Mouse (Mus musculus): Measurements from ENCODE around the gene Cab39l. TPM values are rescaled to one million over a fixed set of nuclear protein-coding genes. Genes with fewer than 3 reads are reported as not detected.
"Not testable (repeated sequence)": the region's sequence is repeated elsewhere in the genome, so short reads cannot be mapped to it uniquely, and the experiment has no call there.

The Cab39l gene
- polyA plus RNA-seq, 1 experiment from 2014 or later = 22.7 TPM

DNA sequence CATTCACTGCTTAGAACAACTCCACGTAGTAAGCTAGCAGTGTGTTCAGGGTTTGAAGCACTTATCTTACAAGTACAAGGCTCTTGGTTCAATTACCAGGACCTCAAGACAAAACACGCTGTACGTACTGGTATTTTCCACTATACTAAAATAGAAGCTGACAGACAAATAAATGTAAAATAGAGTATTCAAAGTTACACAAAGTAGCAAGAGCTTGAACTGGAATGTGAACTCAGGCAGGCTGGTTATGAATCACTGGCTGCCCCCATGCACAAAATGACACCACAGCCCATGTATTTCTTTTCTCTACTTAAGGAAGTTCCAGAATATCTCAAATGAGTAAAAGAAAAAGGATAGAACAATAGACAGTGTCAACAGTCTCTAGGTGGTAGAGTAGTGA, 154.2 kb downstream of the Cab39l start:
- Histone ChIP-seq H3K9me3 (no peaks in the 10 kb centered on the region), H3K4me1 (peaks cover 16% of the 10 kb centered on the region), H3K36me3 (peaks cover 16% of the 10 kb centered on the region), H3K27me3 (no peaks in the 10 kb centered on the region), H3K27ac (replicated peaks) (no peak overlapping the region), H3K4me2 (replicated peaks) (no peak overlapping the region), H3K4me3 (no peak overlapping the region), H3K9ac (replicated peaks) (no peak overlapping the region)
- ATAC-seq (replicated peaks) = no peak
- 90% methylated on average over 3 of the region's 3 CpGs for WGBS

DNA sequence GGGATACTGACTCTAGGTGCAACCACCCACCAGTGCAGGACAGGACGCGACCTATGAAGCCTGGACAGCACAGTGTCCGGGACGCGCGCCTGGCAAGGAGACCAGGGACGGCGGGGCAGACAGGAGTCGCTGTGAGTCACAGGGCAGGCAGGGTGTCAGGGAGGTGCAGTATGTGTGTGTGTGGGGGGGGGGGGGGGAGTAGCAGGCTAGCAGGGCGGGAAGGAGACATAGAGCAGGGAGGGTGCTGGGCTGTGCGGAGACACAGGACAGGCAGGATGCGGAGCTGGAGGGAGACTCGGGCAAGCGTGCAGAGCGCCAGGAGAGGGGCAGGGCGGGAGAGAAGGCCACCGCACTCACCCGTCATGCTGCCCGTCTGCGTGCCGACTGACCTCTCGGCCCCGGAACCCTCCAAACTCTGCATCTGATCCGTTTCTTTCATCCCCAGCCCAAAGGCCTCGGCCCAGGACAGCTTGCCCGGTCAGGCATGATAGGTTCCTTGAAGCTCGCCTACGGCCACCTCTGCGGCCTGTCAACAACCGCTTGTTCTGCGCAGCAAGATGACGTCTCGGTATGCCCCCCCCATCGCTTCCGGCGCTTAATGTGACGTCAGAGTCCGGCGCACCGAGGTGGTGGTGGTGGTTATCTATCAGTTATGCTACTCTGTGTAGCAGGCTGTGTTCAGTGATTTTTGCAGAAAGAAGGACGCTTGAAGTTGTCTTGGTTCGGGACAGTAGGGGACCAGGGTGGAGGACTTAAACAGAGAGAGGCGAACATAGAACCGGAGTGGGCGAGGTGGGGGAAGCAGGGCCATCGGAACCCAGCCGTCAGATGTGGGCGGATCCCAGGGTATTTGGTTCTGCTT, 156.9 kb downstream of the Cab39l start, which contains the start of gene Cdadc1:
Cdadc1 (minus strand) TSS at position 562 of the 862 bp plus-strand sequence.
- Histone ChIP-seq H3K27ac (replicated peaks) (peak within 1 kb of the TSS; percentile 77), H3K27me3 (peaks cover 5% of the 10 kb centered on the region), H3K4me3 (peak within 1 kb of the TSS; percentile 90), H3K4me1 (peaks cover 16% of the 10 kb centered on the region), H3K36me3 (peaks cover 9% of the 10 kb centered on the region; the same call in 1 of the 2 replicates), H3K4me2 (replicated peaks) (peak within 1 kb of the TSS; percentile 88), H3K9ac (replicated peaks) (peak within 1 kb of the TSS; percentile 89), H3K9me3 (no peaks in the 10 kb centered on the region)
- ATAC-seq (replicated peaks) = peak; percentile 93
- under 1% methylated on average over 48 of the region's 48 CpGs for WGBS

DNA sequence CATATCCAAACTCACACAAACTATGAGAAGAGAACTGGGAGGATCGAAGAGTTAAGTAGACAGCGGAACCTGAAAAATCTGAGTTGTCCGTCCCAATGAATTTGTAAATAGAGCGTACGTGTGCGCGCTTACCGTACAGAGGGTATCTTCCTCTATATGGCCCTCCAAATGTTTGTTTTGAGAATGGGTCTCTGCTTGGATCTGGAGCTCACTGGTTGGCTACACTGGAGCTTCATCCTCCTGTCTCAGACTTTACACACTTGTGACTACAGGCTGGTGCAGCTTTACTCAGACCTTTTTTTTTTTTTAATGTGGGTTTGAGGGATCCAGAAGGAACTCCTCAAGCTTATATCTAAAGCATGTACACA, 157.5 kb downstream of the Cab39l start:
- H3K4me1 ChIP-seq = peaks cover 16% of the 10 kb centered on the region
- H3K27me3 ChIP-seq = peaks cover 11% of the 10 kb centered on the region
- peak overlapping the region; percentile 90 for H3K4me3 ChIP-seq
- peak overlapping the region; percentile 89 for H3K9ac ChIP-seq (replicated peaks)
- WGBS = 5% methylated on average over 8 of the region's 8 CpGs
- peak overlapping the region; percentile 77 for H3K27ac ChIP-seq (replicated peaks)
- H3K4me2 ChIP-seq (replicated peaks) = peak overlapping the region; percentile 88
- H3K9me3 ChIP-seq = no peaks in the 10 kb centered on the region
- ATAC-seq (replicated peaks) = peak; percentile 49
- peaks cover 7% of the 10 kb centered on the region; the same call in 1 of the 2 replicates for H3K36me3 ChIP-seq

DNA sequence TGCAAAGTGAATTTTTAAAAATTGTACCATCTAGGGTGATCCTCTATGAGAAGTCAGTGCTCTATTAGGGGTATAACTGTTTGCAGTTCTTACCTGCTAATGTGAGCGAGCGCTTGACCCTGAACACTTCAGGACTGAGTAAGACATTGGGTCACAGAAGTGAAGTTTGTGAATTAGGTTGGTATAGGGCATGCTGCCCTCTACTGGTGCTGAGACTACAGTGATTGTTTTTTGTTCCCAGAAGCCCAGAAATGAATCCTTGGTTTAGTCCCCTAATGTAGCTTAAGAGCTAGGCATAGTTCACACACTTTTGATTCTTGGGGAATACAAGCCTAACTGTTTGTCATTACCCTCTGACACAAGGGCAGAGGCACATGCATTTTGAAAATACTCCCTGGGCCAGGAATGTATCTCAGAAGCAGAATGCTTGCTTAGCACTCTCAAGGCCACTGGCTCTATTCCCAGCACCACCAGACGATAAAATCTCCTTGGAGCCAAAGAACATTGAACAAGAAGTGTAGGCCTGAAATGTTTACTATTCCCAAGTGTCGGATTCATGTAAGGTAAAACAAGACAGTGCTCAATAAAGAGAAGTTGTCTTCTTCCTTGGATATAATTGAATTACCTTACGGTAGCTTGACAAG, 163.4 kb downstream of the Cab39l start:
- Histone ChIP-seq H3K27ac (replicated peaks) (no peak overlapping the region), H3K9me3 (no peaks in the 10 kb centered on the region), H3K36me3 (no peaks in the 10 kb centered on the region), H3K4me2 (replicated peaks) (no peak overlapping the region), H3K27me3 (peaks cover 11% of the 10 kb centered on the region), H3K9ac (replicated peaks) (no peak overlapping the region), H3K4me3 (no peak overlapping the region), H3K4me1 (no peaks in the 10 kb centered on the region)
- 70% methylated on average over 5 of the region's 5 CpGs for WGBS
- ATAC-seq (replicated peaks) = no peak

- H3K36me3 ChIP-seq = no peaks in the 10 kb centered on the region
- no peak overlapping the region for H3K4me3 ChIP-seq
- no peak overlapping the region for H3K9ac ChIP-seq (replicated peaks)
- WGBS = 18% methylated on average over 5 of the region's 5 CpGs
- H3K4me1 ChIP-seq = no peaks in the 10 kb centered on the region
- H3K4me2 ChIP-seq (replicated peaks) = no peak overlapping the region
- peak; percentile 78 for ATAC-seq (replicated peaks)
- no peak overlapping the region for H3K27ac ChIP-seq (replicated peaks)
- no peaks in the 10 kb centered on the region for H3K9me3 ChIP-seq
- H3K27me3 ChIP-seq = peaks cover 11% of the 10 kb centered on the region
Observed at GRCm38 (mm10) chr14:59605671-59606353, 165.0 kb downstream of the Cab39l start.

- WGBS = 63% methylated on average over 3 of the region's 3 CpGs
- ATAC-seq (replicated peaks) = no peak
- H3K27ac ChIP-seq (replicated peaks) = no peak overlapping the region
- no peaks in the 10 kb centered on the region for H3K36me3 ChIP-seq
- H3K9me3 ChIP-seq = no peaks in the 10 kb centered on the region
- H3K4me3 ChIP-seq = no peak overlapping the region
- H3K4me1 ChIP-seq = no peaks in the 10 kb centered on the region
- no peak overlapping the region for H3K9ac ChIP-seq (replicated peaks)
- H3K4me2 ChIP-seq (replicated peaks) = no peak overlapping the region
- peaks cover 7% of the 10 kb centered on the region; the same call in 1 of the 2 replicates for H3K27me3 ChIP-seq
Observed at GRCm38 (mm10) chr14:59607021-59607420, 166.2 kb downstream of the Cab39l start.

- no peak for ATAC-seq (replicated peaks)
- Histone ChIP-seq H3K36me3 (no peaks in the 10 kb centered on the region), H3K4me3 (no peak overlapping the region)
Observed at GRCm38 (mm10) chr14:59612920-59613625, 172.3 kb downstream of the Cab39l start.

GRCm38 (mm10) chr14:59614149-59614548, 173.4 kb downstream of the Cab39l start:
- WGBS = 78% methylated on average over 3 of the region's 3 CpGs
- not testable (repeated sequence) for H3K27me3 ChIP-seq; H3K9ac ChIP-seq (replicated peaks); ATAC-seq (replicated peaks); H3K4me1 ChIP-seq; H3K4me3 ChIP-seq; H3K9me3 ChIP-seq; H3K36me3 ChIP-seq; H3K27ac ChIP-seq (replicated peaks); H3K4me2 ChIP-seq (replicated peaks)

More at GRCm38 (mm10) chr14:59612920-59613625, 172.3 kb downstream of the Cab39l start:
- H3K9me3 ChIP-seq = no peaks in the 10 kb centered on the region
- no peak overlapping the region for H3K9ac ChIP-seq (replicated peaks)
- no peak overlapping the region for H3K27ac ChIP-seq (replicated peaks)
- no peak overlapping the region for H3K4me2 ChIP-seq (replicated peaks)
- H3K4me1 ChIP-seq = peaks cover 5% of the 10 kb centered on the region; the same call in 1 of the 2 replicates
- H3K27me3 ChIP-seq = no peaks in the 10 kb centered on the region
- WGBS = 53% methylated on average over 14 of the region's 14 CpGs

DNA sequence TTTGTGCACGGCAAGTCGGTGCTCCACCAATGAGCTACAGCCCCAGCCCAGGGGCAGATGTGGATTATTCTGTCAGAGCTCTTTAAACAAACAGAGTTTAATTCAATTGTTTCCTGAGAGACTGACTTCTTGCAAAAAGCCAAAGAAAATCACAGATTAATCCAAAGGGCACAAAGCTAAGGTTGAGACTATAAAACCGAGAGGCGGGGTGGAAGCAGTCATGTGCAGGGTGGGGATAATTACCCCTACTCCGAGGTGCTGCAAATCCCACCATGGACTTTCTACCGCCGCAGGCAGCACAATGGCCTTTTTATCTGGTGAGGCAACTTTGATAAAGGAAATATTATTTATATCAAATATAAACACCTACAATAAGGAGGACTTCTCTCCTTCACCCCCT, 176.0 kb downstream of the Cab39l start:
- no peak overlapping the region for H3K4me2 ChIP-seq (replicated peaks)
- no peak for ATAC-seq (replicated peaks)
- no peak overlapping the region for H3K27ac ChIP-seq (replicated peaks)
- no peak overlapping the region for H3K4me3 ChIP-seq
- no peak overlapping the region for H3K9ac ChIP-seq (replicated peaks)
- peaks cover 5% of the 10 kb centered on the region; the same call in 1 of the 2 replicates for H3K4me1 ChIP-seq
- 26% methylated on average over 7 of the region's 7 CpGs for WGBS
- H3K36me3 ChIP-seq = no peaks in the 10 kb centered on the region
- H3K27me3 ChIP-seq = no peaks in the 10 kb centered on the region
- no peaks in the 10 kb centered on the region for H3K9me3 ChIP-seq

- Histone ChIP-seq H3K27me3 (peaks cover 6% of the 10 kb centered on the region), H3K4me3 (peak overlapping the region; percentile 62; the same call in 1 of the 2 replicates), H3K36me3 (no peaks in the 10 kb centered on the region), H3K4me2 (replicated peaks) (peak overlapping the region; percentile 86; the same call in 1 of the 2 replicates), H3K27ac (replicated peaks) (no peak overlapping the region), H3K4me1 (peaks cover 44% of the 10 kb centered on the region), H3K9ac (replicated peaks) (no peak overlapping the region), H3K9me3 (no peaks in the 10 kb centered on the region)
- WGBS = 21% methylated on average over 9 of the region's 9 CpGs
- no peak for ATAC-seq (replicated peaks)
Observed at GRCm38 (mm10) chr14:59624326-59624885, 183.6 kb downstream of the Cab39l start.

GRCm38 (mm10) chr14:59625158-59625805, 184.5 kb downstream of the Cab39l start, which contains the start of gene Shisa2:
Gene Shisa2 (plus strand): TSS chr14:59625308.
- H3K27me3 ChIP-seq = peaks cover 6% of the 10 kb centered on the region
- peak within 1 kb of the TSS; percentile 62 for H3K4me3 ChIP-seq
- H3K27ac ChIP-seq (replicated peaks) = peak within 1 kb of the TSS; percentile 84
- peak; percentile 85 for ATAC-seq (replicated peaks)
- no peaks in the 10 kb centered on the region for H3K9me3 ChIP-seq
- H3K4me2 ChIP-seq (replicated peaks) = peak within 1 kb of the TSS; percentile 86
- H3K4me1 ChIP-seq = peaks cover 44% of the 10 kb centered on the region
- H3K36me3 ChIP-seq = no peaks in the 10 kb centered on the region
- peak within 1 kb of the TSS; percentile 65 for H3K9ac ChIP-seq (replicated peaks)
- under 1% methylated on average over 60 of the region's 65 CpGs for WGBS
